ENCODE assay signal across 9 mouse cellular contexts in genomic region chr11:6881614-6882013, GRCm38 (mm10). TPM values are rescaled to one million over a fixed set of nuclear protein-coding genes. Genes with fewer than 3 reads are reported as not detected.
DNase-seq lines count a peak whose midpoint lies in the region; ATAC-seq and TF ChIP-seq lines count a peak whose summit lies in the region.
"Had no signal": no experiment of that assay in that cellular context is flagged by ENCODE, and none has a peak within 500 bp of the region (broad histone marks: within the 10 kb centered on the region; RNA-seq: fewer than 3 reads in every experiment).

No protein-coding gene starts in this region.

- H3K9me3 ChIP-seq in lung, embryonic 14.5 days (ENCODE audit: low read depth, low read length), result no peaks in the 10 kb centered on the region
- no peaks in the 10 kb centered on the region for H3K9me3 ChIP-seq in midbrain, embryonic 15.5 days
- H3K9me3 ChIP-seq in intestine, embryonic 15.5 days, result no peaks in the 10 kb centered on the region

- no peak overlapping the region for H3K9ac ChIP-seq in lung, embryonic 14.5 days
- no peak overlapping the region for H3K9ac ChIP-seq in midbrain, embryonic 15.5 days
- no peak overlapping the region for H3K9ac ChIP-seq in intestine, embryonic 15.5 days

- no peak overlapping the region for H3K4me2 ChIP-seq in lung, embryonic 14.5 days
- H3K4me2 ChIP-seq in midbrain, embryonic 15.5 days, result no peak overlapping the region
- no peak overlapping the region for H3K4me2 ChIP-seq in intestine, embryonic 15.5 days (replicated peaks)

- no peaks in the 10 kb centered on the region for H3K27me3 ChIP-seq in lung, embryonic 14.5 days (ENCODE audit: insufficient read depth, low read length)
- H3K27me3 ChIP-seq in midbrain, embryonic 15.5 days (replicated peaks), result no peaks in the 10 kb centered on the region
- no peaks in the 10 kb centered on the region for H3K27me3 ChIP-seq in intestine, embryonic 15.5 days (replicated peaks)

- no peaks in the 10 kb centered on the region for H3K36me3 ChIP-seq in lung, embryonic 14.5 days (ENCODE audit: insufficient read depth)
- no peaks in the 10 kb centered on the region for H3K36me3 ChIP-seq in midbrain, embryonic 15.5 days (replicated peaks)
- no peaks in the 10 kb centered on the region for H3K36me3 ChIP-seq in intestine, embryonic 15.5 days

- intact Hi-C loops in gastrocnemius, adult 2 months (cut with DNase I), result loop anchor here (1.0 kb wide), 1 partner anchor 260 kb away; no protein-coding TSS in a partner anchor
- intact Hi-C loops in gastrocnemius, postnatal 36 days (cut with DNase I), result no loop called here

- no peaks in the 10 kb centered on the region for H3K4me1 ChIP-seq in lung, embryonic 14.5 days (ENCODE audit: insufficient read depth)
- H3K4me1 ChIP-seq in midbrain, embryonic 15.5 days, result no peaks in the 10 kb centered on the region
- no peaks in the 10 kb centered on the region for H3K4me1 ChIP-seq in intestine, embryonic 15.5 days (replicated peaks)

- DNase-seq in gastrocnemius, adult 2 months, result peak; percentile 51
- DNase-seq in gastrocnemius, postnatal 36 days, result no peak
- peak; percentile 67 for DNase-seq in A20 (ENCODE audit: low read depth, low spot score)
- DNase-seq in brain, adult 2 months (ENCODE audit: low read depth, low spot score), result peak; percentile 69
- DNase-seq in lung, embryonic 14.5 days, result peak; percentile 49
- no peak for DNase-seq in spleen, postnatal 36 days (ENCODE audit: low spot score in 2 of 2)

- WGBS in lung, embryonic 14.5 days, result 55% methylated on average over 5 of the region's 5 CpGs
- 48% methylated on average over 5 of the region's 5 CpGs for WGBS in midbrain, embryonic 15.5 days
- WGBS in intestine, embryonic 15.5 days, result 51% methylated on average over 5 of the region's 5 CpGs

- ATAC-seq in lung, embryonic 14.5 days (ENCODE audit: insufficient read depth), result no peak
- ATAC-seq in midbrain, embryonic 15.5 days (replicated peaks), result no peak
- no peak for ATAC-seq in intestine, embryonic 15.5 days

- H3K27ac ChIP-seq in gastrocnemius, adult 2 months, result no peak overlapping the region
- no peak overlapping the region for H3K27ac ChIP-seq in lung, embryonic 14.5 days (ENCODE audit: low read depth)
- H3K27ac ChIP-seq in midbrain, embryonic 15.5 days, result no peak overlapping the region
- no peak overlapping the region for H3K27ac ChIP-seq in intestine, embryonic 15.5 days

- peak; percentile 58 for TF ChIP-seq CTCF in gastrocnemius, adult 2 months (IDR thresholded peaks at IDR 0.05)
- TF ChIP-seq CTCF in lung, embryonic 14.5 days (IDR thresholded peaks at IDR 0.05; ENCODE audit: low read depth), result peak; percentile 59

- no peak overlapping the region for H3K4me3 ChIP-seq in gastrocnemius, adult 2 months
- no peak overlapping the region for H3K4me3 ChIP-seq in lung, embryonic 14.5 days (ENCODE audit: low read depth, low read length)
- H3K4me3 ChIP-seq in midbrain, embryonic 15.5 days, result no peak overlapping the region
- no peak overlapping the region for H3K4me3 ChIP-seq in intestine, embryonic 15.5 days (replicated peaks)

RNA-seq across cellular contexts. Expression of gene Gm11983, which starts 44.2 kb away (rescaled TPM):
- total RNA-seq in gastrocnemius, adult 2 months (2021), result not detected
- not detected for total RNA-seq in gastrocnemius, postnatal 36 days (2021)
- polyA plus RNA-seq in lung, embryonic 14.5 days (2014; fragmentation: Nextera tagmentation; extraction: Ambion mirVana), result not detected in 2 replicates
- polyA plus RNA-seq in midbrain, embryonic 15.5 days (2015; fragmentation: Nextera tagmentation; extraction: Ambion mirVana), result not detected in 2 replicates
- polyA plus RNA-seq in intestine, embryonic 15.5 days (2015; fragmentation: Nextera tagmentation; extraction: Ambion mirVana), result not detected in 2 replicates
- total RNA-seq: heart, adult 18-20 months had no signal

Comparison
In these comparisons a context has a peak if more than half of its experiments do, and no peak if none do; other contexts are left out.
1. DNase-seq: peak in gastrocnemius, adult 2 months (single experiment), A20 (single experiment), brain, adult 2 months (single experiment) and lung, embryonic 14.5 days (single experiment); none in gastrocnemius, postnatal 36 days (0 of 2) and spleen, postnatal 36 days (0 of 2).